Mouse (Mus musculus) kidney, postnatal 10 days (tissue): ENCODE measurements around the gene 1700013G24Rik.

Source experiments
- DNase-seq: peaks from one replicate; pipeline ENCODE4 v3.0.0; 2021; ENCODE audit warnings: mixed read lengths

Gene 1700013G24Rik

DNA sequence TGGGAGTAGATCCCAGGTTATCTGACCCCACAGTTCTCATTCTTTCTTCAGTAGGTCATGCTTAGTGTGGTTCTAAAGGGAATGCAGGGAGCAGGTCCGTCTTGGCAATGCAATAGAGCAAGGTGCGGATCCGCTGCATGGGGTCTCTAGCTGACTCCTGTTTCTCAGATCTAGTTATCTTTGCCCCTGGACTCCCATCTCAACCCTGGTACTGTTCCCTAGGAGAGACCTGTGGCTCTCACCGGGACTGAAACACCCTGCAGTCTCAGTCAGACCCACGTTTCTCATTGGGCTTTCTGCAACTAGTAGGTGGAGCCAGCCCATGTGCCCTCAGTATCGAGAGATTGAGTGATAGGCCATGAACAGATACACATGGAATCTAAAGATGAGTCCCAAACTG is 24.5 kb downstream of the 1700013G24Rik start:
- no peak for DNase-seq

DNA sequence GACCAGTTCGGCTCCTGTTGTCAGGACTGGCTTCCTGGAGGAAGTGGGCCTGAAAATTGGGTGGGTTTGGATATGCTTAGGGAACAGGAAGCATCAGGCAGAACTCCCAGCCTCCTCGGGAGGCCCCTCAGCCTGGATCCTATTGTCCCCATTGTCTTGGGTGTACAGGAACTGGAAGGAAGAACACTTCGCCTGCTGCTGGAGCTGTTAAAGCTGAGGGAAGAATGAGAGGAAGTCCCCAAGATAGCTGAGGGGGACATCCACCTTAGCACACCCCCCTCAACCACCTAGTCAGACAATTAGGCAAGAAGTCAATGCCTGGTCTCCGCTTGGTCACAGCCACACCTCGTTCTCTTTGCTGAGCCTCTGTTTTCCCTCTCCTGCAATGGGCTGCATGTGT is 25.2 kb downstream of the 1700013G24Rik start:
- peak; percentile 53 for DNase-seq

DNA sequence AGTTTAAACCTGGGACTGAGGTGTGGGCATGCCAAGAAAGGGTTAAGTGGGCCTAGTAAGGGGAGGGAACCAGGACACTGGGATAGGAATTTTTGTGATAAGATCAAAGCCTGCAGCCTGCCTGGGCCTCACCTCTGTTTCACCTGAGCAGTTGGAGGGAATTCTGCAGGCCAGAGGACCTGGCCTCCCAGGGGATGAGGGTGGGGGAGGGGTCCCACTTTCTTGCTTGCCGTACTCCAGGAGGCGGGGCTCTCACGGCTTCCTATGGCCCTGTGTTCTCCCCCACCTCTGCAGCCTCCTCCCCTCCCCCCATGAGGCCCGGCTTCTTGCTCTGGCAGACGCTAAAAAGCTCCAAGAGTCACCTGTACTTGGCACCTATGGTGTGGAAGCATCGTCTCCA is 26.7 kb downstream of the 1700013G24Rik start:
- DNase-seq = peak; percentile 89

DNA sequence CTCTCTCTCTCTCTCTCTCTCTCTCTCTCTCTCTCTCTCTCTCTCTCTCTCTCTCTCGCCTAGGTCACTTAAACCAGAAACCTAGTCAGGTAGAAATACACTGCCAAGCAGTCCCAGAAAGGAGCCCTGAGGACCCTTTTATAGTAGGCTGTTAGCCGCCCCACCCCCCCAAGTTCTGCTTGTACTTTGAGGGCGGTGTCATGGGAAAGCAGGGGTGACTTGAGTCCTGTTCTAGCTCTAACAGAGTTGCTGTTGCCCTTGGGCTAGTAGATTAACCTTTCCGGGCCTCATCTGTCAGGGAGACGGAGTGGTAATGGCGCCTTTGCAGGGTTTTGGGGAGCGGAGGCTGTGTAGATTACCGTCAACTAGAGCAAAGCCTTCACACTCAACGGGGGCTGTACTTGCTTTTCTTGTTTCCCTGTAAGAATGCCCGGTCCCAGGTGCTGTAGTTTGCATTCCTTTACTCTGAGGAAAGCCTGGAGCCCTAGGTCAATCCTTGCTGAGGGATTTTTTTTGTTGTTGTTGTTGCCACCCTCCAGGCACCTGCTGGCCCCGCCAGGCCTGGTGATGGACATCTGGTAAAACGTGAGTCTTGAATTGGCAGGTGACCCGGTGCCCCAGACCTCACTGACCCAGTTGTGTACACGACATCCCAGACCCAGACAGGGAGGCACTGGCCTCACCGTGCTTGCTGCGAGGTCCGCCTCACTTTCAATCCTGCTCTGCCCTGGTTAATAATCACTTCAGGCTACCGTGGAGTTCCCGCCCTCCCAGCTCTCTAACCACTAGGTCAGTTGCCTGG is 27.3 kb downstream of the 1700013G24Rik start:
- DNase-seq = peak; percentile 79

DNA sequence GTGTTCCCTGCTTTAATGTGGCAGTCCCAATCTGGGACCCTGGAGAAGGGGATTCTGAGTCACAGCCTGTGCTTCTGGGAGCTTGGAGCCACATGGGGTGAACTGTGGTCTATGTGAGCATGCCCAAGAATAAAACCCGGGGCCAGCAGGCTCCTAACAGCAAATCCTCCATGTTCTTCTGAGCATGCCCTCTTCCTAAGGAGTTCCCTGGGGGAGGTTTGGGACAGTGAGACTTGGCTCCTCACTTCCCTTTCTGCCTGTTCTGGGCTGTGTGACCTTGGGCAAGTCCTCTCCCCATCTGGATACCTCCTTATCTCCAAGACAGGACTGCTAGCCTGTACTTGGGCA is 27.9 kb downstream of the 1700013G24Rik start:
- no peak for DNase-seq

DNA sequence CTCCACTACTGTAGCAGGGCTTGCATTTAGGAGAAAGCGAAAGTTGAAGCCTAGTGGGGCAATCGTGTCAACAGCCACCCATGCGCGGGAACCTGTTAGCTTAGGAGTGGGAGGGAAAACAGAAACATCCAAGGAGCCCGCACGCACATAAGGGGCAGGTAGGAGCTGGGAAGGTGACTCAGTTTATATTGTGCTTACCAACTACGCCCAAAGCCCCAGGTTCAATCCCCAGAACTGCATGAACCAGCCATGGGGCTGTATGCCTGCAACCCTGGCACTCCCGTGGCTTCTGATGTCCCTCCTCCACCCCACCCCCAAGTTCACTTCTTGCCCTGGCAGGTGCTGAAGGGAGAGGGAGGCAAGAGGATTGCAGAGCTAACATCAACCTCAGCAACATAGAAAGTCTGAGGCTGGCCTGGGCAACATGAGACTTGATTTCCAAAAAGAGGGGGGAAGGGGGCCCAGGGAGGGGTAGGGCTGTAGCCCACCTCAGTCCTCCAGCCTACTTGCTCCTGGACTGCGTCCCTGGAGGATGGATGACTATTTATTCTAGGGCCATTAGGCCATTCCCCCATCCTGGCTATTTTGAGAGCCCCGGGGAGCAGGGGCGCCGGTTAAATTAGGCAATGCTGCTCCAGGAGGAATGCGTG is 28.4 kb downstream of the 1700013G24Rik start:
- DNase-seq = no peak

DNA sequence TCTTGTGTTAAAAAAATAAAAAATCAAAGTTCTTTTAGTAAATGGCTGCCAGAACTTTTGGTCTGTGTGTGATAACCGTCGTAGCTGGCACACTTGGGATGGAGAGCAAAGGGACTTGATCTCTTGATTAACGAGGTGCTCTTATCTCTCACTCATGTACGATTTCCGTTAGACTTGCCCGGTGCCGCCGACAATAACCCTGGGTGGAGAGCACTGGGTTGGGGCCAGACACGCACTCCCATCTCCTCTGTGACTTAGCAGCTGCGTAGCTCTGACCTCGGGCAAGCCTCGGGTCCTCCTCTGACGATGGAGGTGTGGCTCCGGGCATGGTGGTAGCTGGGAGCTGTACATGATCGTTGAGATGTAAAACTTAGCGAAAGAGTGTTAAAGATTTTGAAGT is 30.8 kb downstream of the 1700013G24Rik start:
- peak; percentile 66 for DNase-seq

DNA sequence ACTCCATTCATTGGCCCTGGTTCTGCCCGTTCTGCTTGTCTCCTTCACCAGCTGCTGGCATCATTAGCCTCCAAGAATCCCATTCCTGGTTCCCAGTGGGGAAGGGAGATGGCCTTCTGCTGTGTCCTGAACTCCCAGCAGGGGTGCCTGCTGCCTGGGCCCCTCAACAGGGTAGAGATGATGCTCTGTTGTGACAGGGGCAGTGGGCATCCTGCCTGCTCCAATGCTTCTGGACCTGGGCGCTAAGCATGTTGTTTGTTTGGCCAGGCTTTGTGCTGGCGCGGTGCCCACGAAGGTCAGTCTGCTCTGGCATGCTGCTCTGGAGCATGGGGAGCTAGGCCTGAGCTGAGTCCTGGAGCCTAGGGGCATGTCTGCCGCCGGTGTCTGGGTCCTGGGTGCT is 31.5 kb downstream of the 1700013G24Rik start:
- DNase-seq = peak; percentile 91

DNA sequence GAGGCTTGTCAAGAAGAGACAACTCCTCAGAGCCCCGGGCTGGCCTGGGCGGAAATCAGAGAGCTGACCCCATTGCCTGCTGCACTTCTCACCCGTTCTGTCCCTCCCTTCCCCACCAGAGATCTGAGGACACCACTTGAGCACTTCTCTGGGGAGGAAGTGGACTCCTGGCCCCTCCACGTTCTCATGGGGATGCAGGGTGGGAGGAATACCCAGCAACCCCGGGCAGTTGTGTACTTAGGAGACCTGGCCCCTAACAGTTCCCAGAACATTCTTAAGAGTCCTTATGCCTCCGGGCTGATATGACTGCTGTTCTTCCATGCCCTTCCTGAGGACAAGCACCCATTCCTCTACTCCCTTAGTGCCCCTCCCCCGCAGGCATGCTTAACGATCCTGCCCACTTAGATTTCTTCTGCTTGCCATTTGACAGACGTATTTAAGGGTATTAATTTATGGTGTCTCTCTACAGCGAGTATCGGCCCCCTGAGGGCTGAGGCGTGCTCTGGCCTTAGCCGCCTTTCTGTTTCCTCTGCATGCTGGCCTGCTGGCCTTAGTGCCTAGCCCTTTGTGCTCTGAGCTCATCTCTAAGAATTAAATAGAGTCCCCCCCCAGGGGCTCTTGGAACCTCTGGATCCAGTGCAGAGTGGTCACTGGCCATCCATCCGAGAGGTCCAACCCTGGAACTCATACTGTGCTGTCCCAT is 32.3 kb downstream of the 1700013G24Rik start:
- DNase-seq = peak; percentile 71

DNA sequence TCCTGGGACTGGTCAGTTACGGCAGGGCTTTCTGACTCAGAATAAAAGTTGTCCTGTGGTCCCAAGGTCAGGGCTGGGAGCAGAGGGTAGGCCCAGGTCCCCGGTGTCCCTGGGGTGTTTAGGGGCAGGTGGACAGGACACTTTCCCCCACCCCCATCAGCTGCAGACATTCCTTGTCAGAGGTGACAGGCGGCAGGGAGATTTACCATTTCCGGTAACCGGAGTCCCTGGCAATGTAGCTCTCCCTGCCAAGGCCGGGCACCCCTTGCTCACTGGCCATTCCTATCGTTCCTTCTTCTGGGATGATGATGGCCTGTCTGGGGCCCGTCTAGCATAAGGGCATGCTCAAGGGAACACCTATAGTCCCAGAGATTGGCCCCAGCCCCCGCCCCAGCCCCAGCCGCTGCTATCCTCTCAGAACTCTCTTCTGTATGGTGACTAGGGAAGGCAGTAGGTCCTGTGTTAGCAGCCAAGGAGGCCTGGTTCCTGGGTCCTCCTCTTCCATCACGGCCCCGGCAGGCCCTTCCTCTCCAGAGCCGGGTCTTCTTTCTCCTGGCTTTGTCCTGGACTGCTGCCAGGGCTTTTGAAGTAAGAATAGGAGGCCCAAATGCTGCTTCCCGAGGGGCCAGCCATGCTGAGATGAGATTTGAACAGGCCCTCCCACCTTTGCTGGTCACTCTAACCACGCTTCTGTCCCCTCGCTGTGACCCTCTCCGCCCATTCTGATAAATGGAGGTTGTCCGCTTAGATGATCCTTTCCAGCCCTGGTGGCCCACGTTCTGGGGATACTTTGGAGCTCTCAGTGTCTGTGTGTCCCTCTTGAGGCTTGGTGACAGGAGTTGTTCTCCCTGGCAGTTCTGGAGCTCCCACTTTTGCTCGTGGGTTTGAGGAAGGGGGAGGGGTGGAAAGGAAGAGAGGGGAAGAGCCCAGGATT is 33.3 kb downstream of the 1700013G24Rik start:
- peak; percentile 78 for DNase-seq

DNA sequence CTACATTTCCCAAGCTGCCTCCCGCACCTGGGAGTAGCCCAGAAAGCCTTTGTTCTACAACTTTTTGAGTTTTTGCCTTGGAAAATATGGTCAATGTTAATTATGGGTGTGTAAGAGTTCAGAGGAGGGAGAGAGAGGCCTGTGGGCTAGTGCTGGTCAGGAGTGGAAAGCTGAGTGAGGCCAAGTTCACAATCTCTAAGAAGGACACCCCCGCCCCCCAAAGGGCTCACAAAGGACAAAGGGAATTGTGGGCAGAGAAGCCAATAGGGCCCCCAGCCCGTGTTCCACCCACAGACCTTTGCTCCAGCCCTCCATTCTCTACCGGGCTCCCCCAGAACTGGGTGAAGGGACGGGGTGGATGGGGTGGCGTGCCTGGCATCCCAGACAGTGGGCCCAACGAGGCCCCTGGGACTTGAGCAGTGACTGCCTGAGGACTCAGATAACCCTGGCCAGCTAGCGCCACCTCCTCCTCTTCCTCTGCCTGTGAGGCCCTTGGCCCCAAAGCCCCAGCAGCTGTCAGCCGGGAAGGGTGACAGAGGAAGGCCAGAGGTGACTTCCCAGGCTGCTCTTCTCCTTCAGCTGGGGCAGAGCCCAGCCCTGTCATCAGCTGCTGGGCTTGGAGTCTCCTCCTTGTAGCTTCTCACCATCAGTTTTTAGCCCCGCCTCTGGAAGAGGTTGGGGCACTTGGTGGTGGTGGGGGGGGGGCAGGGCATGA is 34.4 kb downstream of the 1700013G24Rik start:
- DNase-seq = peak; percentile 89

DNA sequence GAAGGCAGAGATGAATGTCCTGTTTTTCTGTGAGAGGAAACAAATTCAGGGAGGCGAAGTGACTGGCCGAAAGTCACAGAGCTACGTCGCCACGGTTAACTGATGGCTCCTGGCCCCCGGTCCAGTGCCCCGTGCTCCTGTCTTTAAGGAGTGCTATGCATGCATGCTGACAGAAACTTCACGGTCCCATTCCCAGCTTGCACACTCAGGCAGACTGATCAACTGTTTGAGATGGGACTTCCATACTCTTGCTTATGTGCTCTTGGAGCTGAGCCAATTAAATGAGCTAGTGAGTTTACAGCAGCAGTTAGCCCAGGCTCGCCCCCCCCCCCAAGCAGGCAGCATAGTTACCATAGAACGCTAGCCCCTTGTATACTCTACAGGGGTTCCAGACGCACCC is 35.0 kb downstream of the 1700013G24Rik start:
- no peak for DNase-seq

DNA sequence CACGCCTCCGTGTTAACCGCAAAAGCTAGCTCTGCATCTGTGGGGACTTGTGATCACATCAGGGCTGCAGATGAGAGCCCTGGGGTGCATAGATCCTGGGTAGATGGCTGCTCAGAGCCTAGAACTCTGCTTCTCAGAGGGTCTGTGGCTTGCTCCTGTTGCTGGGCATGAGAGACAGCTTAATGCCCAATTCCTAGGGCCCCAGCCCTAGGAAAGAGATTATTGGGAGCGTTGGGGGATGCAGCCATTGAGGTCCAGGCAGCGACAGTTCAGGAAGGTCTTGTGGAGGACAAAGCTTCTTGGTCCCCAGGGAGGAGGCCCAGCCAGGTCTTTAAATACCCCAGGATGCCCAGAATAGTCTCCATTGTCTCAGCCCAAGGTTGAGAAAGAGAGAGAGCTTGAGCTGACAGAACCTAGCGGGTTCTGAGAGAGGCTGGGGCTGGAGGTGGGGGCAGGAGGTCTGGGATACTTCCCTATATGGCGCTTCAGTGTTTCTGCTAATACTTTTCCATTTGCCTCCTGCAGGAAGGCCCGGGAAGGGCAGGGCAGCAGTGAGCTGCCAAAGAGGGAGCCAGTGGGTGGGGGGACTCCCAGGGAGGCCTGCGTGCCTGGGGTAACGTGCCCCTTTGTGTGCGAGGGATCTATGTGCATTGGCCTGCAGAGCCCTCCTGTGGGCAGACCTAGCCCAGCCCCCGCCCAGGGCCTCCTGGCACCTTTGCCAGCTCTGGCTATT is 35.7 kb downstream of the 1700013G24Rik start:
- DNase-seq = peak; percentile 82

DNA sequence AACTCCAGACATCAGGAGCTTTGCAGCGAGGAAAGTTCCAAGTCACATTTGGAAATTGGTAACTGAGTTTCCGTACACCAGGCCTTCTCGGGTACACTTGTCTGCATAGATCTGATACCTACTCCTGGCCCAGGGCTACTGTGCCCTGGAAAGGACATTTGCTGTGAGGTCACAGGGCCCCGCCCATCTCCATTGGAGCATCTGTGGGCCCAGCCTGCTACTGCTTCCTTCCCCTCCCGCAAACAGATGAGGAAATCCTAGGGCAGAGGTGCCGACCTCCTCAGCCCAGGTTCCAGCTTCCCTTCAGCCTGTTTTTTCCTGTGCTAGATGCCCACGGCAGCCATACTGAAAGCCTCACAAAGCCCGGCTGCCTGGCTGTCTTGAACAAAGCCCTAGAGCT is 36.9 kb downstream of the 1700013G24Rik start:
- peak; percentile 82 for DNase-seq

DNA sequence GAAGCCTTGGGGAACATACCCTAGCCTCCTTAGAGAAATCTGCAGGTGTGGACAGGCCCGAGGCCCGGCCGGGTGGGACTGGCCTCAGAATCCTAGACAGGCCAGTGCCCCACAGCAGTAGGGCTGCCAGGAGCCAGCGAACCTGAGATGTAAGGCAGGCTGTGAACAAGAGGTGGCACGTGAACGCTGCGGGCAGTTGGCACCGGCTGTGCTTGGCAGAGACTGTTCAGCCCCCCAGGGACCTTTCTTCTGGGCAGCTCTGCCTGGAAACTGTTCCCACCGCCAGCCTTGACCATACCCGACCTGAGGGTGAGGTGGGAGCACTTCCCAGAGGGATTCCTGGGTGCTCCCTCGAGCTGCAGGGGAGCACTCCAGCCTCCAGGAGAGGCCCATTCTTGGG is 39.5 kb downstream of the 1700013G24Rik start:
- DNase-seq = peak; percentile 57

DNA sequence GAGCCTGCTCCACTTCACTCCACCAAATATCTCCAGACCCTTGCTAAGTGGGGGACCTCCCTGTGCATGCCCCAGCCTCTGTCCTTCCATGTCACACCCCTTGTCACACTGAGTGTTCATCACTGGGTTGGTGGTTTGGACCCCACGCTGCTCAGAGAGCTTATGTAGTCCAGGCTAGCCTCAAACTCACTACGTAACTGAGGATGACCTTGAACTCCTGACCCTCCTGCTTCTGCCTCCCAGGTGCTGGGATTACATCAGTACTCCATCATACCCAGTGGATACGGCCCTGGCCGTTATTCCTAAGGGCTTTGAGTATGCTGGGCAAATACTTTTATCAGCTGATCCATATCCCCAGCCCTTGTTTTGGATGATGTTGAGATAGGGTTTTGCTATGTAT is 40.1 kb downstream of the 1700013G24Rik start:
- peak; percentile 22 for DNase-seq

DNA sequence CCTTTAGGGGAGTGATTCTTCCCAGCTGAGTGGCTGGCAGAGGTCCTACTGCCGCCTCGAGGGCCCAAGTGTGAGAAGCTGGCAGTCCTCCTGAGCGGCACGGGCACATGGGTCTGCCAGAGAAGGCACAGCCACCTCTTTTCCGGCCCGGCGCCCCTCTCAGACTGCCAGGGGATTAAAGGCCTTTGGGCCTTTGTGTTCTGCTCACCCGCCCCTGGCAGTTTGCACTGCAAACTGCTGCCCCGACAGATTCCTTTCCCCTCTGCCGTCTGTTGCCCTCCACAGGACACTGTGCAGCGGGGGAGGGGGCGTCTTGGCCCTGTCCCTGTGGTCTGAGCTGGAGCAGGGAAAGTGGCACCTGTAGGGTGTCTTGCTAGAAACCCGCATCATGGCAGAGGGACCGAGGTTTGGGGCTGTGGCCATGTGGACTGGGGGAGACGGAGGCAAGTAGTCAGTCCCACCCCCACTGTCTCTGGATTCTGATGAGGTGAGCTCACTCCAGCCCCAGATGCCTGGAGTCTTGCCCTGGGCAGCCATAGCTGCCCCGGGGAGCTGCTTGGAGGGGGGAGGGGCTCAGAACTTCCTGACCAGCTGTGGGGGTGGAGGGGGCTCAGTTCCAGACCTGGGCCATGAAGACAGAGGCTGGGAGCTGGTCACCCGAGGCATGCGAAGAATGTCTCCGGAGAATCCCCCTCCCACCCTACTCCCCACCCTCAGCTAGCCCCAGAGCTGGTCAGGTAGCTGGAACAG is 41.8 kb downstream of the 1700013G24Rik start:
- peak; percentile 74 for DNase-seq

DNA sequence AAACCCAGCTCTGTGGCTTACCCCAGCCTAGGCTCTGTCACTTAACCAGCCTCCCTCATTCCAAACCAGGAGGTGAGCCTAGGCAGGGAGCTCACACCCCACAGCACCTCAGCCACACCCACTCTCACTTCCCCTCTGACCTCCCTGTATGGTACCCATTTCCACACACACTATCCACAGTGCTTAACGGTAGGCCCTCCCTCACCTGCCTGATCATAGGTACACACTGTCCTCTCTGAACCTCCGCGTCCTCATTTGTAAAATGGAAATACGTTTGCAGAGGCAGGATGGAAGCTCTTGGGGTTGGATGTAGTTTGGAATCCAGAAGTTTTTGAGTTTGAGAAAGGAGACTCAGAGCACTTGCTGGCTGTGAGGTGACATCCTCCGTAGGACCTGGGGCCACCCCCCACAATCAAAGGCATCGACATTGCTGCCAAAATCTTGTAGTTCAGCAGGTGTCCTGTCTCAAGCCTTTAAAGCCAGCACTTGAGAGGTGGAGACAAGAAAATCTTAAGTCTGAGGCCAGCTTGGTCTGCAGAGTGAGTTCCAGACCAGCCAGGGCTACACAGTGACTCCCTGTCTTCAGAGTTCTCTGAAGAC is 42.5 kb downstream of the 1700013G24Rik start:
- no peak for DNase-seq

DNA sequence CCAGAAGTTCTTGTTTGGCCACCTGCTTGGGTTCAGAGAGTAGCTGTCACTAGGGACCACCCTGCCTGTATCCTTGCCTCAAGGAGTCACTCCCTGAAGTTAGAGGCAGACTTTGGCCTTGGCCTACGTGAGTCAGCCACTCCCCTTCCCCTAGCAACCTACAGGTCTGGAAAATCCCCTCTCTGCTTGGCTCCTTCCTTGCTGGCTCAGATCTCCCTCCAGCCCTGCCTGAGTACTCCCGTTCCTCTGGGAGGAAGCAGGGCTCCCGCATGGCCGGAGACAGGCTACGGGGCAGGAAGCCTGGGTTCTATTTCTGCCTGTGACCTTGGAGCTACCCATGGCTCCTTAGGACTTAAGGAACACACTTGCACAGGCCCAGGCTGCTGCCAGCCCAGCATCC is 44.3 kb downstream of the 1700013G24Rik start:
- DNase-seq = peak; percentile 80
